Mouse (Mus musculus) stomach, postnatal 0 days (tissue): ENCODE data around the gene Kcnc3. TPM values are rescaled to one million over a fixed set of nuclear protein-coding genes. Genes with fewer than 3 reads are reported as not detected.

ENCODE experiments used
- ATAC-seq: fragments of 200-750 bp; cut with Nextera tagmentation; 2 replicates; pipeline ENCODE4 v1.8.0; 2017; ENCODE audit not compliant: low FRiP score, low TSS enrichment
- DNase-seq: peaks from one replicate; pipeline ENCODE4 v3.0.0-alpha.2; 2016; ENCODE audit warnings: low spot score
- H3K27ac ChIP-seq: fragments of 300-500 bp; sonication (generic); replicated peaks from 2 replicates; pipeline ENCODE4 v1.5.1; 2014; ENCODE audit warnings: mild to moderate bottlenecking, control low read depth
- H3K27me3 ChIP-seq: fragments of 300-500 bp; sonication (generic); 2 replicates; pipeline ENCODE4 v1.6.1; 2014; ENCODE audit warnings: low read length; ENCODE audit not compliant: control insufficient read depth, insufficient read depth
- H3K36me3 ChIP-seq: fragments of 300-500 bp; sonication (generic); 2 replicates; pipeline ENCODE4 v1.6.1; 2014; ENCODE audit warnings: low read length, mixed read lengths; ENCODE audit not compliant: control insufficient read depth, insufficient read depth
- H3K4me1 ChIP-seq: fragments of 300-500 bp; sonication (generic); replicated peaks from 2 replicates; pipeline ENCODE4 v1.6.1; 2014; ENCODE audit warnings: antibody characterized with exemption; ENCODE audit not compliant: control insufficient read depth, insufficient read depth
- H3K4me2 ChIP-seq: fragments of 300-500 bp; sonication (generic); replicated peaks from 2 replicates; pipeline ENCODE4 v1.6.1; 2014; ENCODE audit warnings: low read depth, mild to moderate bottlenecking, control low read depth, moderate library complexity
- H3K4me3 ChIP-seq: fragments of 300-500 bp; sonication (generic); 2 replicates; pipeline ENCODE4 v1.5.1; 2014; ENCODE audit warnings: low read depth, low read length, control low read depth
- H3K9ac ChIP-seq: fragments of 300-500 bp; sonication (generic); 2 replicates; pipeline ENCODE4 v1.6.1; 2014; ENCODE audit warnings: mild to moderate bottlenecking, low read length, control low read depth, mixed read lengths
- H3K9me3 ChIP-seq: fragments of 300-500 bp; sonication (generic); 2 replicates; pipeline ENCODE4 v1.6.1; 2016; ENCODE audit warnings: low read length; ENCODE audit not compliant: control insufficient read depth
- CTCF ChIP-seq: IDR thresholded peaks from 2 replicates; pipeline ENCODE4 v1.5.1; 2016; ENCODE audit warnings: antibody characterized with exemption, low read depth, mild to moderate bottlenecking, moderate library complexity
- EP300 ChIP-seq: optimal IDR thresholded peaks from 2 replicates; pipeline ENCODE3; 2016; ENCODE audit warnings: antibody characterized with exemption
- WGBS: fragments of 180-500 bp; shearing (Covaris S2); extraction: QIAGEN DNeasy Blood & Tissue Kit; methylation state at CpG from one replicate; pipeline ENCODE4 v1.1.7; 2014; 5-methylcytosine and 5-hydroxymethylcytosine counted together
- polyA plus RNA-seq: library from polyadenylated mRNA; unstranded; fragments of >200 nt; fragmentation: Nextera tagmentation; extraction: Ambion mirVana; gene quantifications from 2 replicates; pipeline ENCODE4 v1.2.1, GENCODE M21; 2015

Kcnc3 gene
- polyA plus RNA-seq, 1 experiment from 2014 or later: 0.10 TPM

GRCm38 (mm10) chr7:44548497-44549087 is 41.9 kb upstream of the Kcnc3 start, which contains the start of gene Pold1:
Gene Pold1 (minus strand): TSS chr7:44548849.
- Histone ChIP-seq H3K36me3 (peaks cover 23% of the 10 kb centered on the region), H3K9me3 (no peaks in the 10 kb centered on the region), H3K27me3 (no peaks in the 10 kb centered on the region), H3K9ac (peak within 1 kb of the TSS; percentile 59), H3K4me2 (peak within 1 kb of the TSS; percentile 75), H3K4me3 (peak within 1 kb of the TSS; percentile 60), H3K27ac (peak within 1 kb of the TSS; percentile 71), H3K4me1 (no peaks in the 10 kb centered on the region; the same call in 1 of the 2 replicates)
- TF ChIP-seq CTCF (peak; percentile 99), EP300 (no peak)
- ATAC-seq (peak; percentile 95), DNase-seq (peak; percentile 100)
- under 1% methylated on average over 43 of the region's 43 CpGs for WGBS

GRCm38 (mm10) chr7:44549621-44550408 is 40.6 kb upstream of the Kcnc3 start:
- ATAC-seq (no peak), DNase-seq (no peak)
- WGBS: 93% methylated on average over 23 of the region's 23 CpGs
- no peaks in the 10 kb centered on the region for H3K9me3 ChIP-seq
- H3K27ac ChIP-seq: no peak overlapping the region
- H3K4me1 ChIP-seq: no peaks in the 10 kb centered on the region; the same call in 1 of the 2 replicates
- H3K4me3 ChIP-seq: no peak overlapping the region
- no peak overlapping the region for H3K4me2 ChIP-seq
- H3K27me3 ChIP-seq: no peaks in the 10 kb centered on the region
- peaks cover 23% of the 10 kb centered on the region for H3K36me3 ChIP-seq
- no peak for TF ChIP-seq CTCF
- TF ChIP-seq EP300: no peak
- H3K9ac ChIP-seq: no peak overlapping the region

GRCm38 (mm10) chr7:44550409-44550678 is 40.1 kb upstream of the Kcnc3 start:
- DNase-seq (no peak), ATAC-seq (no peak)
- Histone ChIP-seq H3K27me3 (no peaks in the 10 kb centered on the region), H3K4me2 (no peak overlapping the region), H3K27ac (no peak overlapping the region), H3K4me3 (no peak overlapping the region), H3K4me1 (no peaks in the 10 kb centered on the region; the same call in 1 of the 2 replicates), H3K9ac (no peak overlapping the region), H3K36me3 (peaks cover 23% of the 10 kb centered on the region), H3K9me3 (no peaks in the 10 kb centered on the region)
- WGBS: 92% methylated on average over 12 of the region's 12 CpGs
- no peak for TF ChIP-seq CTCF

- DNase-seq (no peak), ATAC-seq (no peak)
- Histone ChIP-seq H3K4me2 (no peak overlapping the region), H3K9ac (no peak overlapping the region), H3K4me1 (no peaks in the 10 kb centered on the region; the same call in 1 of the 2 replicates), H3K36me3 (peaks cover 23% of the 10 kb centered on the region), H3K4me3 (no peak overlapping the region), H3K27me3 (no peaks in the 10 kb centered on the region), H3K9me3 (no peaks in the 10 kb centered on the region), H3K27ac (no peak overlapping the region)
- TF ChIP-seq CTCF: no peak
- no peak for TF ChIP-seq EP300
- 95% methylated on average over 21 of the region's 21 CpGs for WGBS
These were observed 39.2 kb upstream of the Kcnc3 start for GRCm38 (mm10) chr7:44551301-44551700.

GRCm38 (mm10) chr7:44551731-44552130 is 38.7 kb upstream of the Kcnc3 start:
- no peak for ATAC-seq
- H3K36me3 ChIP-seq: peaks cover 23% of the 10 kb centered on the region
- H3K4me2 ChIP-seq: no peak overlapping the region
- H3K4me3 ChIP-seq: no peak overlapping the region
- no peak overlapping the region for H3K9ac ChIP-seq
- TF ChIP-seq CTCF (no peak), EP300 (no peak)
- 84% methylated on average over 22 of the region's 22 CpGs for WGBS
- no peak for DNase-seq
- H3K27me3 ChIP-seq: no peaks in the 10 kb centered on the region
- no peaks in the 10 kb centered on the region for H3K9me3 ChIP-seq
- no peak overlapping the region for H3K27ac ChIP-seq
- no peaks in the 10 kb centered on the region; the same call in 1 of the 2 replicates for H3K4me1 ChIP-seq
